Mouse (Mus musculus) liver, embryonic 13.5 days (tissue): ENCODE results near the gene Orc1. TPM values are rescaled to one million over a fixed set of nuclear protein-coding genes. Genes with fewer than 3 reads are reported as not detected.
A peak's percentile ranks its signal among the peaks of the same experiment; 100 is the strongest.

Experiments used
- ATAC-seq: fragments of 200-750 bp; cut with Nextera tagmentation; 2 replicates; pipeline ENCODE4 v1.8.0; 2017; ENCODE audit warnings: low read depth, mild to moderate bottlenecking, moderate number of reproducible peaks, moderate library complexity
- DNase-seq: peaks from one replicate; pipeline ENCODE4 v3.0.0; 2022
- H3K27ac ChIP-seq: fragments of 300-500 bp; sonication (generic); 2 replicates; pipeline ENCODE4 v1.5.1; 2015; ENCODE audit warnings: moderate library complexity, mild to moderate bottlenecking, inconsistent platforms
- H3K27me3 ChIP-seq: fragments of 300-500 bp; sonication (generic); 2 replicates; pipeline ENCODE4 v1.6.1; 2015; ENCODE audit warnings: mild to moderate bottlenecking, inconsistent platforms
- H3K36me3 ChIP-seq: fragments of 300-500 bp; sonication (generic); 2 replicates; pipeline ENCODE4 v1.6.1; 2015; ENCODE audit warnings: mild to moderate bottlenecking, inconsistent platforms
- H3K4me1 ChIP-seq: fragments of 300-500 bp; sonication (generic); replicated peaks from 2 replicates; pipeline ENCODE4 v1.6.1; 2015; ENCODE audit warnings: inconsistent platforms
- H3K4me2 ChIP-seq: fragments of 300-500 bp; sonication (generic); 2 replicates; pipeline ENCODE4 v1.6.1; 2015; ENCODE audit warnings: inconsistent platforms, mild to moderate bottlenecking, moderate library complexity
- H3K4me3 ChIP-seq: fragments of 300-500 bp; sonication (generic); replicated peaks from 2 replicates; pipeline ENCODE4 v1.5.1; 2015; ENCODE audit warnings: mild to moderate bottlenecking, inconsistent platforms
- H3K9ac ChIP-seq: fragments of 300-500 bp; sonication (generic); 2 replicates; pipeline ENCODE4 v1.6.1; 2015; ENCODE audit warnings: mild to moderate bottlenecking, inconsistent platforms
- H3K9me3 ChIP-seq: fragments of 300-500 bp; sonication (generic); replicated peaks from 2 replicates; pipeline ENCODE4 v1.6.1; 2016; ENCODE audit warnings: inconsistent platforms
- WGBS: fragments of 180-500 bp; shearing (Covaris S2); methylation state at CpG from one replicate; pipeline ENCODE4 v1.1.7; 2015; ENCODE audit not compliant: insufficient replicate concordance; 5-methylcytosine and 5-hydroxymethylcytosine counted together
- polyA plus RNA-seq: library from polyadenylated mRNA; unstranded; fragments of >200 nt; fragmentation: Nextera tagmentation; extraction: Ambion mirVana; gene quantifications from 2 replicates; pipeline ENCODE4 v1.2.1, GENCODE M21; 2015

The Orc1 gene
- polyA plus RNA-seq, 1 experiment from 2014 or later = 23.2 TPM

GRCm38 (mm10) chr4:108618586-108618985, 39.4 kb downstream of the Orc1 start:
- Histone ChIP-seq H3K4me2 (peak overlapping the region; percentile 94; the same call in 1 of the 2 replicates), H3K27ac (no peak overlapping the region), H3K4me1 (peaks cover 23% of the 10 kb centered on the region), H3K9me3 (no peaks in the 10 kb centered on the region), H3K27me3 (no peaks in the 10 kb centered on the region), H3K36me3 (peaks cover 26% of the 10 kb centered on the region), H3K4me3 (peak overlapping the region; percentile 80; the same call in 1 of the 2 replicates), H3K9ac (peak overlapping the region; percentile 88; the same call in 1 of the 2 replicates)
- WGBS = 66% methylated on average over 4 of the region's 4 CpGs
- ATAC-seq (no peak), DNase-seq (no peak)

- Histone ChIP-seq H3K9me3 (no peaks in the 10 kb centered on the region), H3K4me3 (peak overlapping the region; percentile 80), H3K9ac (peak overlapping the region; percentile 88), H3K27ac (peak overlapping the region; percentile 80), H3K4me1 (peaks cover 23% of the 10 kb centered on the region), H3K27me3 (no peaks in the 10 kb centered on the region), H3K4me2 (peak overlapping the region; percentile 94), H3K36me3 (peaks cover 23% of the 10 kb centered on the region)
- ATAC-seq (no peak), DNase-seq (no peak)
- WGBS = 9% methylated on average over 10 of the region's 10 CpGs
Observed at GRCm38 (mm10) chr4:108619165-108619564, 39.9 kb downstream of the Orc1 start.

- Histone ChIP-seq H3K36me3 (peaks cover 24% of the 10 kb centered on the region), H3K9me3 (no peaks in the 10 kb centered on the region), H3K4me1 (peaks cover 23% of the 10 kb centered on the region), H3K27ac (peak within 1 kb of the TSS; percentile 80), H3K27me3 (no peaks in the 10 kb centered on the region), H3K9ac (peak within 1 kb of the TSS; percentile 88), H3K4me3 (peak within 1 kb of the TSS; percentile 80), H3K4me2 (peak within 1 kb of the TSS; percentile 94)
- ATAC-seq (peak; percentile 95), DNase-seq (peak; percentile 93)
- WGBS = under 1% methylated on average over 76 of the region's 86 CpGs
Observed at GRCm38 (mm10) chr4:108619587-108620341, 40.5 kb downstream of the Orc1 start, which contains the start of gene Cc2d1b. Cc2d1b (plus strand) TSS chr4:108619940.

GRCm38 (mm10) chr4:108620536-108620935, 41.3 kb downstream of the Orc1 start:
- Histone ChIP-seq H3K4me1 (peaks cover 23% of the 10 kb centered on the region), H3K36me3 (peaks cover 26% of the 10 kb centered on the region), H3K27ac (peak overlapping the region; percentile 80), H3K4me2 (peak overlapping the region; percentile 94), H3K4me3 (peak overlapping the region; percentile 80), H3K27me3 (no peaks in the 10 kb centered on the region), H3K9ac (peak overlapping the region; percentile 88), H3K9me3 (no peaks in the 10 kb centered on the region)
- ATAC-seq (0 out of 2 replicates have a peak, but pooled peaks have one; percentile 3), DNase-seq (peak; percentile 20)
- WGBS = 9% methylated on average over 8 of the region's 8 CpGs

GRCm38 (mm10) chr4:108621504-108621903, 42.3 kb downstream of the Orc1 start:
- WGBS = 82% methylated on average over 6 of the region's 6 CpGs
- ATAC-seq (no peak), DNase-seq (no peak)
- no peaks in the 10 kb centered on the region for H3K27me3 ChIP-seq
- H3K9me3 ChIP-seq = no peaks in the 10 kb centered on the region
- no peak overlapping the region for H3K4me3 ChIP-seq
- no peak overlapping the region for H3K4me2 ChIP-seq
- H3K9ac ChIP-seq = no peak overlapping the region
- H3K27ac ChIP-seq = no peak overlapping the region
- peaks cover 23% of the 10 kb centered on the region for H3K4me1 ChIP-seq
- H3K36me3 ChIP-seq = peaks cover 27% of the 10 kb centered on the region

GRCm38 (mm10) chr4:108627066-108627465, 47.8 kb downstream of the Orc1 start:
- H3K9ac ChIP-seq = no peak overlapping the region
- H3K4me2 ChIP-seq = no peak overlapping the region
- H3K4me1 ChIP-seq = no peaks in the 10 kb centered on the region
- H3K4me3 ChIP-seq = no peak overlapping the region
- no peak overlapping the region for H3K27ac ChIP-seq
- no peak for ATAC-seq
- H3K9me3 ChIP-seq = no peaks in the 10 kb centered on the region
- H3K36me3 ChIP-seq = peaks cover 79% of the 10 kb centered on the region
- H3K27me3 ChIP-seq = no peaks in the 10 kb centered on the region
- 80% methylated on average over 5 of the region's 5 CpGs for WGBS
- no peak for DNase-seq

GRCm38 (mm10) chr4:108629363-108629880, 50.2 kb downstream of the Orc1 start:
- Histone ChIP-seq H3K4me2 (no peak overlapping the region), H3K4me3 (no peak overlapping the region), H3K9ac (no peak overlapping the region), H3K4me1 (no peaks in the 10 kb centered on the region), H3K36me3 (peaks cover 92% of the 10 kb centered on the region), H3K27ac (no peak overlapping the region), H3K27me3 (no peaks in the 10 kb centered on the region), H3K9me3 (no peaks in the 10 kb centered on the region)
- ATAC-seq (no peak), DNase-seq (no peak)
- WGBS = 92% methylated on average over 7 of the region's 7 CpGs

- Histone ChIP-seq H3K27ac (no peak overlapping the region), H3K4me2 (no peak overlapping the region), H3K4me3 (no peak overlapping the region), H3K27me3 (no peaks in the 10 kb centered on the region), H3K36me3 (peaks cover 93% of the 10 kb centered on the region), H3K9me3 (no peaks in the 10 kb centered on the region), H3K4me1 (no peaks in the 10 kb centered on the region), H3K9ac (no peak overlapping the region)
- 88% methylated on average over 9 of the region's 9 CpGs for WGBS
- DNase-seq (no peak), ATAC-seq (no peak)
Observed at GRCm38 (mm10) chr4:108630096-108630495, 50.9 kb downstream of the Orc1 start.

- H3K4me1 ChIP-seq = no peaks in the 10 kb centered on the region
- ATAC-seq = no peak
- H3K36me3 ChIP-seq = peaks cover 87% of the 10 kb centered on the region
- DNase-seq = no peak
- 80% methylated on average over 4 of the region's 4 CpGs for WGBS
- no peak overlapping the region for H3K9ac ChIP-seq
- no peaks in the 10 kb centered on the region for H3K27me3 ChIP-seq
- H3K9me3 ChIP-seq = no peaks in the 10 kb centered on the region
- H3K27ac ChIP-seq = no peak overlapping the region
- H3K4me2 ChIP-seq = no peak overlapping the region
- no peak overlapping the region for H3K4me3 ChIP-seq
Observed at GRCm38 (mm10) chr4:108631616-108632015, 52.4 kb downstream of the Orc1 start.

GRCm38 (mm10) chr4:108633703-108634102, 54.5 kb downstream of the Orc1 start:
- Histone ChIP-seq H3K4me2 (no peak overlapping the region), H3K9me3 (no peaks in the 10 kb centered on the region), H3K27me3 (no peaks in the 10 kb centered on the region), H3K9ac (no peak overlapping the region), H3K27ac (no peak overlapping the region), H3K4me1 (peaks cover 15% of the 10 kb centered on the region), H3K4me3 (no peak overlapping the region), H3K36me3 (peaks cover 72% of the 10 kb centered on the region)
- ATAC-seq (no peak), DNase-seq (no peak)
- 90% methylated on average over 12 of the region's 12 CpGs for WGBS

- H3K36me3 ChIP-seq = peaks cover 63% of the 10 kb centered on the region
- 79% methylated on average over 4 of the region's 4 CpGs for WGBS
Observed at GRCm38 (mm10) chr4:108634696-108635095, 55.5 kb downstream of the Orc1 start.

GRCm38 (mm10) chr4:108635101-108635500, 55.9 kb downstream of the Orc1 start:
- DNase-seq (no peak), ATAC-seq (no peak)
- Histone ChIP-seq H3K36me3 (peaks cover 59% of the 10 kb centered on the region), H3K9ac (no peak overlapping the region), H3K4me2 (no peak overlapping the region), H3K27ac (no peak overlapping the region), H3K27me3 (no peaks in the 10 kb centered on the region), H3K9me3 (no peaks in the 10 kb centered on the region), H3K4me3 (no peak overlapping the region), H3K4me1 (peaks cover 27% of the 10 kb centered on the region)

More at GRCm38 (mm10) chr4:108634696-108635095, 55.5 kb downstream of the Orc1 start:
- Histone ChIP-seq H3K9me3 (no peaks in the 10 kb centered on the region), H3K4me1 (peaks cover 25% of the 10 kb centered on the region), H3K9ac (no peak overlapping the region), H3K4me2 (no peak overlapping the region), H3K27me3 (no peaks in the 10 kb centered on the region), H3K4me3 (no peak overlapping the region), H3K27ac (no peak overlapping the region)
- ATAC-seq = no peak
- no peak for DNase-seq
